Mouse (Mus musculus): Measurements from ENCODE around the gene Zfhx2.

- no peak for TF ChIP-seq CTCF (IDR thresholded peaks at IDR 0.05; ENCODE audit: borderline replicate concordance, control insufficient read depth, extremely low read depth, insufficient read depth, low read length, poor library complexity)
- no peak for TF ChIP-seq POLR2A (IDR thresholded peaks at IDR 0.05; ENCODE audit: control insufficient read depth, extremely low read depth, insufficient read depth, low read length, poor library complexity)
These were observed 77.5 kb downstream of the Zfhx2 start for GRCm38 (mm10) chr14:55014591-55014990.
